Mouse (Mus musculus): ENCODE data around the gene Il17c. TPM values are rescaled to one million over a fixed set of nuclear protein-coding genes. Genes with fewer than 3 reads are reported as not detected.

The Il17c gene
- polyA plus RNA-seq, 1 experiment, result 0.68 TPM

DNA sequence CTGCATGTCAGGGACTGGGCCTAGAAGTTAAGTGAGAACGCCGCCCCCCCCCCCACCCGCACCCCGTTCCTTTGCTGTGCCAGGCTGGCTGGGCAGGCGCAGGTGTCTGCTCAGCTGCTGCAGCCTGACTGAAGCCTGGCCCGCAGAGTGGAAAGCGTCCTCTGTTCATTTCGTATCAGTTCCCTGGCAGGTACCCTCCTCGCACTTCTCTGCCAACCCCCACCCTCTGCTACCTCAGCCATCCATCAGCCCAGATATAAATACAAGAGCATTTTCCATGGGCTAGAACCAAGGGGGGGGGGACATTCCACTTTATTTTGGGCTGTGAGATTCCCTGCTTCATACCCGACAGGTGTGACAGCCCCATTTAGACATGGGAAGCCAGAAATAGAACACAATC is 30.3 kb downstream of the Il17c start:
- TF ChIP-seq FLI1 (IDR thresholded peaks at IDR 0.05; ENCODE audit: low read length), result no peak
- TF ChIP-seq GATA1 (IDR thresholded peaks at IDR 0.05; ENCODE audit: borderline replicate concordance, low read length), result no peak
- H3K36me3 ChIP-seq (replicated peaks; ENCODE audit: low read length), result peaks cover 35% of the 10 kb centered on the region
- H3K9me3 ChIP-seq, result no peaks in the 10 kb centered on the region
- peaks cover 51% of the 10 kb centered on the region for H3K27me3 ChIP-seq (replicated peaks)
- peaks cover 37% of the 10 kb centered on the region for H3K4me1 ChIP-seq
- no peak overlapping the region for H3K4me3 ChIP-seq (replicated peaks)

DNA sequence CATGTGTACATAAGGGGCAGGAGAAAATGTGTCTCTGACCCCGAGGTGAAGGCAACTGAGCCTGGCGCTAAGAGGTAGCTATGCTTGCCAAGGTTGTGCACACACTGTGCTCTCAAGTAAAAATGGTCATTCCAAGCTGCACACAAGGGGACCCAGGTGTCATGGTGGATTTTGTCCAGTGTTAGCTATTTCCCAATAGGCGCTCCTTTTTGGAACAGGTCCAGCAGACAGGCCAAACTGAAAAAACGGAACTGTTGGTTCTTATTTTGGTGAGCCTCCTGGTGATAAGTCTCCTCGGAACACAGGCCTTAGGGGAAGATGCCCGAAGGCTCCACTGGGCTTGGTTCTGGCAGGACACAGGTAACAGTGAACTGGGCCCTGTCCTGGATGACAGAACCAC is 32.6 kb downstream of the Il17c start:
- H3K4me3 ChIP-seq (replicated peaks), result no peak overlapping the region
- no peaks in the 10 kb centered on the region for H3K9me3 ChIP-seq

DNA sequence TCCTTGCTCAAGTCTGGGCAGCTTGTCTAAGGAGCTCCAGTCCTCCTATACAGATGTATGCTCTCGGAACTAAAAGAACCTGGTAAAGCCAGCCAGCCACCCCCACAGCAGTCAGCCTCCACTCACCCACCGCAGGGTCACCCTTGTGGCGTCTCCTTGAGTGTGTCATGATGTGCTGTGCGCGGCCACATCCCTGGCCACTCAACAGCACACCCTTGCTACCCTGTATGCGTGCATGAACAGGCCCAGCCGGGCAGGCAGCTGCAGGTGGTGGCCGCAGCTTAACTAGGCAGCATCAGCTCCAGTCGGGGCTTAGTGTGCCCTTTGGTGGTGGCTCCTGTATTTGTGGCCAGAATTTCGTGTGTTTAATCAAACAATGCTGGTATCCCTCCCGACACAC is 35.4 kb downstream of the Il17c start:
- Histone ChIP-seq H3K36me3 (replicated peaks; ENCODE audit: low read length) (peaks cover 44% of the 10 kb centered on the region), H3K27me3 (replicated peaks) (peaks cover 35% of the 10 kb centered on the region), H3K9me3 (no peaks in the 10 kb centered on the region), H3K4me1 (peaks cover 66% of the 10 kb centered on the region), H3K4me3 (replicated peaks) (no peak overlapping the region)
- TF ChIP-seq GATA1 (IDR thresholded peaks at IDR 0.05; ENCODE audit: borderline replicate concordance, low read length) (no peak), FLI1 (IDR thresholded peaks at IDR 0.05; ENCODE audit: low read length) (no peak)

More for the DNA sequence above, 32.6 kb downstream of the Il17c start:
- Histone ChIP-seq H3K4me1 (peaks cover 47% of the 10 kb centered on the region), H3K27me3 (replicated peaks) (peaks cover 44% of the 10 kb centered on the region), H3K36me3 (replicated peaks; ENCODE audit: low read length) (peaks cover 44% of the 10 kb centered on the region)
- TF ChIP-seq GATA1 (IDR thresholded peaks at IDR 0.05; ENCODE audit: borderline replicate concordance, low read length), result no peak
- TF ChIP-seq FLI1 (IDR thresholded peaks at IDR 0.05; ENCODE audit: low read length), result no peak

DNA sequence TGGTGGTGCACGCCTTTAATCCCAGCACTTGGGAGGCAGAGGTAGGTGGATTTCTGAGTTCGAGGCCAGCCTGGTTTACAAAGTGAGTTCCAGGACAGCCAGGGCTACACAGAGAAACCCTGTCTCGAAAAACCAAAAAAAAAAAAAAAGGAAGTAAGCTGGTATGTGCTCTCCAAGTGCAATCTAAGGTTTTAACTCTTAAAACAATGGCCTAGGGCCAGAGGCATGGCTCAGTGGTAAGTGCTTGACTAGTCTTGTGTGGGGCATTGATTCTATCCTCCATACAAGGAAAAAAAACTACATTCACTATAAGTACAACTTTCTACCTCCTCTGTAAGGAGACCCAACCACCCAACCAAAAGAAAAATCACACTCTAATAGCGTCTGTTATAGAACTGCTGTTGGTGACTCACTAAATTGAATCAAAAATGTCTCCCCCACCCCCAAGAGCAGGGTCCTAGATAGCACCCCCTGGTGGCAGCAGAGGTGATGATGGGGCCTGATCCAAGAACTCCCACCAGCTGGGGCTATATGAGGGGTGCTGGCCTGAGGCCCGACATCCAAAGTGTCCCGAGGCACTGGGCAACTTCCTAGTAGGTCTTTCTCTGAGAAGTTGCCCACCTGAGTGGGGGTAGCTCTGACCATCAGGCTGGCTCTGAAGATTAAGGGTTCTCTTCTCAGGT is 37.5 kb downstream of the Il17c start:
- Histone ChIP-seq H3K27me3 (replicated peaks) (peaks cover 26% of the 10 kb centered on the region), H3K4me1 (peaks cover 88% of the 10 kb centered on the region), H3K4me3 (replicated peaks) (peak overlapping the region; percentile 90), H3K9me3 (no peaks in the 10 kb centered on the region), H3K36me3 (replicated peaks; ENCODE audit: low read length) (peaks cover 36% of the 10 kb centered on the region)
- TF ChIP-seq GATA1 (IDR thresholded peaks at IDR 0.05; ENCODE audit: borderline replicate concordance, low read length) (no peak), FLI1 (IDR thresholded peaks at IDR 0.05; ENCODE audit: low read length) (no peak)

DNA sequence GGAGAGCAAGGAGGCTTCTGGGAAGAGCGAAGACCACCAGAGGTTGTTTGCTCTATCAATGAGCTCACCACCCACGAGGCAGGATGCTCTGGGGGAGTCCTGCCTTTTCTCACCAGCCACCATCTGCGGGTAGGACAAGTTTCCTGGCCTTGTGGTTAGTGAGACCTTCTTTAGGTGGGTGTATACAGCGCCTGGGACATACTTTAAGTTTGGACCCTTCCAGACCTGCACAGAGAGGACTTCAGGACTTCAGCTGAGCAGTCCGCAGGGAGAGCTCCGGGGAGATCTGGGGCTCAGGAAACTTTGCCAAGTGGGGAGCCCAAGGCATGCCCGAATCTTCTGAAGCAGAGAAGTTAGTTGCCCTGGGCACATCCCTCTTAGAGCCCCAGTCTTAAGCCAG is 38.2 kb downstream of the Il17c start:
- H3K4me3 ChIP-seq (replicated peaks), result peak overlapping the region; percentile 90
- no peaks in the 10 kb centered on the region for H3K9me3 ChIP-seq
- H3K36me3 ChIP-seq (replicated peaks; ENCODE audit: low read length), result peaks cover 32% of the 10 kb centered on the region
- H3K27me3 ChIP-seq (replicated peaks), result peaks cover 22% of the 10 kb centered on the region
- H3K4me1 ChIP-seq, result peaks cover 90% of the 10 kb centered on the region
- no peak for TF ChIP-seq FLI1 (IDR thresholded peaks at IDR 0.05; ENCODE audit: low read length)
- TF ChIP-seq GATA1 (IDR thresholded peaks at IDR 0.05; ENCODE audit: borderline replicate concordance, low read length), result no peak

DNA sequence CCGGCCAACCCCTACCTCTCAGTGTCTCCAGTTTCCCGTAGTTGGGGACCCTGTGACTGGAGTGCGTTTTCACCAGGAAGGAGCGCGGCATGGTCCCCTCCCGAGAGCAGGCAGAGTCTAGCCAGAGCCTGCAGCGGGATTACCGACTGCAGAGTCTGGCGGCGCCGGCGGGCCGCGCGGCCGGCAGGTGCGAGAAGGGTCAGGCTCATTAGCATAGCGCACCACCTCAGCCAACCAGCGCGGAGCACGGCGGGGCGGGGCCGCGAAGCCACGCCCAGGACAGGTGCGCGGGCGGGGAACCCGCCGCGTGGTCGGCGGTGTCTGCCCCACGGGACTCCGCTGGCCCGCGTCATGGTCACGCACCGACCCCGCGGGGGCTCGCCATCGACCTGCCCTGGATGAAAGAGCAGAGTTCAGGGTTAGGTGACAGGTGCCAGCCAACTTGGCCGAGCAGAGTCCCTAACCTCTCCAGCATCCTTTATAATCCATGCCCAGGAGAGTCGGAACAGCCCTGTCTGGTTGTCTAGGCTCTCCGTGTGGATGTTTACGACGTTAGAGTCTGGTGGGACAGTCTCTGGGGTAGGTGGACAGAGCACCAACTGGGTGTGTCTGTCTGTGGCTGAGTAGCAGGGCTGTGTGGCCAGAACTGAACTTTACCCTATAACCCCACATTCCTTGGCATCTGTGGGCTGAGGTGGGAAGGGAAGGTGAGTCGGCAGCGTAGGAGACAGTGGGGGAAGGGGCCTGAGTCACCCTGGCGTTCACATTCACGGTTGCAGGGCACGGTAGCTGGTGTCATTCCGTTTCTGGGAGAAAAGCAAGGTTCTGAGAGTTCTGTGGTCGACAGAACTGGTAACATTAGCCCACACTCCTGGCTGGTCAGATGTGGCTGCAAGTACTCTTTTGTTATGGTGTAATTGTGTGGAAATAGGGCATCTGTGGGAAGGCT is 39.0 kb downstream of the Il17c start, which contains the start of gene Snai3:
Snai3 (minus strand) TSS at position 210 of the 949 bp plus-strand sequence.
- H3K36me3 ChIP-seq (replicated peaks; ENCODE audit: low read length), result peaks cover 32% of the 10 kb centered on the region
- H3K9me3 ChIP-seq, result no peaks in the 10 kb centered on the region
- TF ChIP-seq FLI1 (IDR thresholded peaks at IDR 0.05; ENCODE audit: low read length), result no peak
- no peak for TF ChIP-seq GATA1 (IDR thresholded peaks at IDR 0.05; ENCODE audit: borderline replicate concordance, low read length)
- peaks cover 20% of the 10 kb centered on the region for H3K27me3 ChIP-seq (replicated peaks)
- H3K4me3 ChIP-seq (replicated peaks), result peak within 1 kb of the TSS; percentile 90
- peaks cover 91% of the 10 kb centered on the region for H3K4me1 ChIP-seq

DNA sequence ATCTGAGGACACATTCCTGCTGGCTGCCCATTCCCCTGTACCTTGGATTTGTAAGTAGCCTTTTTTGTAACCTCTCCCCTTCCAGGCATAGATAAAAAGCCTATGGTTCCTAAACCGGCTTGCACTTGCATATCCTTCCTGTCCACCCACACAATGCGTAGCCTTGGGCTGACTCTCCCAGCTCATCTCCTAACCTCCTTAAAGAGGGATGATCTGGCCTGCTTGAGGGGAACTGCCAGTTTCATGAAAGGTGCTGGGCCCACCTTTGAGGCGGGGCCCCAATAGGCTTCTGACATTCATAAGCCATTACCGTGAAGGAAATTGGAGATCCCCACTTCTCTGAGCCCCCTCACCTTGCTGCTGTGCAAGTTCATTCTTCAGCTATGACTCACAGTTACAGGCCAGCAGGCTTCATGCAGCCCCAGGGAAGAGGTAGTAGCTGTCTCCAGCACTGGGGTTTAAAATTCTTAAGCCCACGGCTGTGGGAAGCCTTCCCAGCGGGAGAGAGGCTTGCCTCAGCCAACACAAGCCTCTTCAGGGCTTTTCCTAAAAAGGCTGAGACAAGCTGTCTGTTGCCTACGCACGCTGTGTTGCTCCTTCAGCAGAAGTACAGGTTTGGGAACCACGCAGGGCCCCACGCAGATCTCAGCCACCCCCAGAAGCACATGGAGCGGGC is 39.8 kb downstream of the Il17c start:
- peaks cover 14% of the 10 kb centered on the region for H3K27me3 ChIP-seq (replicated peaks)
- H3K4me3 ChIP-seq (replicated peaks), result peak overlapping the region; percentile 90
- H3K4me1 ChIP-seq, result peaks cover 91% of the 10 kb centered on the region
- H3K9me3 ChIP-seq, result no peaks in the 10 kb centered on the region
- TF ChIP-seq FLI1 (IDR thresholded peaks at IDR 0.05; ENCODE audit: low read length), result no peak
- no peak for TF ChIP-seq GATA1 (IDR thresholded peaks at IDR 0.05; ENCODE audit: borderline replicate concordance, low read length)
- H3K36me3 ChIP-seq (replicated peaks; ENCODE audit: low read length), result peaks cover 32% of the 10 kb centered on the region

DNA sequence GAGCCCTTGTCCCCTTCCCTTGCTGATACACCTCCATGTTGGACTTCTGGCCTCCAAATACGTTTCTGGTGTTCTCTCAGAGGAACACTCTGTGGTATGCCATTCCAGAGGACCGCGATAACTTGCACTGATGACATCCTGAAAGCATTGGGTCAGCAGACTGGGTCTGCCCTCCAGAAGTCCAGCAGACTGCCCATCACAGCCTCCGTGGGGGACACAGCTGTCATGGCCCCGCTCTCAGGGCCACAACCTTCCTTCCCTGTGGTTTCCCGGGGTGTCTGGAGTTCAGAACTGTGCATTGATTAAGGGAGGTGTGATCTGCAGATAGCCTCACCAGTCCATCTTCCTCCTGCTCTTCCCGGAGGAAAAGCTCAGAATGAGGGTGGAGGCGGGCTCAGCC is 40.7 kb downstream of the Il17c start:
- peaks cover 91% of the 10 kb centered on the region for H3K4me1 ChIP-seq
- peaks cover 6% of the 10 kb centered on the region for H3K27me3 ChIP-seq (replicated peaks)
- TF ChIP-seq GATA1 (IDR thresholded peaks at IDR 0.05; ENCODE audit: borderline replicate concordance, low read length) (no peak), FLI1 (IDR thresholded peaks at IDR 0.05; ENCODE audit: low read length) (no peak)
- H3K9me3 ChIP-seq, result no peaks in the 10 kb centered on the region
- H3K36me3 ChIP-seq (replicated peaks; ENCODE audit: low read length), result peaks cover 32% of the 10 kb centered on the region
- peak overlapping the region; percentile 7 for H3K4me3 ChIP-seq (replicated peaks)

Data from megakaryocyte, embryonic 14.5 days (primary cell).